Mouse (Mus musculus): Measurements from ENCODE around the gene Jmjd8.

DNA sequence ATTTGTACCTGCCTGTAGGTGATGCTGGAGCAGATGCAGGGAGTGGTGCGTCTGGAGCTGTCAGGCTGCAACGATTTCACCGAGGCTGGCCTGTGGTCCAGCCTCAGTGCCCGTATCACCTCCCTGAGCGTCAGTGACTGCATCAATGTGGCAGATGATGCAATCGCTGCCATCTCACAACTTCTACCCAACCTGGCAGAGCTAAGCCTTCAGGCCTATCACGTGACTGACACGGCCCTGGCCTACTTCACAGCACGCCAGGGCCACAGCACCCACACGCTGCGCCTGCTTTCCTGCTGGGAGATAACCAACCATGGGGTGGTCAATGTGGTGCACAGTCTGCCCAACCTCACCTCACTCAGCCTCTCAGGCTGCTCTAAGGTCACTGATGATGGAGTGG, 11.0 kb upstream of the Jmjd8 start:
- TF ChIP-seq POLR2A (IDR thresholded peaks at IDR 0.05; ENCODE audit: insufficient read depth, low read depth, low read length) (no peak), CTCF (IDR thresholded peaks at IDR 0.05; ENCODE audit: insufficient read depth, low read depth, low read length) (no peak)

Measured in olfactory bulb, adult 2 months (tissue).